Mouse (Mus musculus): ENCODE measurements around the gene Ankrd22. TPM values are rescaled to one million over a fixed set of nuclear protein-coding genes. Genes with fewer than 3 reads are reported as not detected.

Gene Ankrd22
- polyA plus RNA-seq, 1 experiment from 2014 or later = not detected

- no peak overlapping the region for H3K27ac ChIP-seq (ENCODE audit: low read length)
- no peaks in the 10 kb centered on the region for H3K9me3 ChIP-seq (replicated peaks; ENCODE audit: control insufficient read depth, low read length, poor library complexity, severe bottlenecking)
- ATAC-seq = no peak
- no peaks in the 10 kb centered on the region for H3K4me1 ChIP-seq (ENCODE audit: control insufficient read depth, insufficient read depth, low read length)
- H3K27me3 ChIP-seq (ENCODE audit: control insufficient read depth, insufficient read depth, low read depth, low read length) = no peaks in the 10 kb centered on the region
- H3K36me3 ChIP-seq (ENCODE audit: control insufficient read depth, insufficient read depth, low read length) = no peaks in the 10 kb centered on the region
- no peak overlapping the region for H3K9ac ChIP-seq (ENCODE audit: low read depth, low read length)
- no peak overlapping the region for H3K4me2 ChIP-seq (ENCODE audit: low read length)
- no peak overlapping the region for H3K4me3 ChIP-seq (ENCODE audit: low read depth, low read length)
Observed at GRCm38 (mm10) chr19:34169121-34169520, 3.3 kb upstream of the Ankrd22 start.

- H3K9ac ChIP-seq (ENCODE audit: low read depth, low read length) = no peak overlapping the region
- H3K4me1 ChIP-seq (ENCODE audit: control insufficient read depth, insufficient read depth, low read length) = no peaks in the 10 kb centered on the region
- no peaks in the 10 kb centered on the region for H3K9me3 ChIP-seq (replicated peaks; ENCODE audit: control insufficient read depth, low read length, poor library complexity, severe bottlenecking)
- no peaks in the 10 kb centered on the region for H3K36me3 ChIP-seq (ENCODE audit: control insufficient read depth, insufficient read depth, low read length)
- H3K27me3 ChIP-seq (ENCODE audit: control insufficient read depth, insufficient read depth, low read depth, low read length) = no peaks in the 10 kb centered on the region
- 20% methylated on average over 7 of the region's 7 CpGs for WGBS
- no peak overlapping the region for H3K4me3 ChIP-seq (ENCODE audit: low read depth, low read length)
- no peak overlapping the region for H3K4me2 ChIP-seq (ENCODE audit: low read length)
- H3K27ac ChIP-seq (ENCODE audit: low read length) = no peak overlapping the region
- no peak for ATAC-seq
Observed at GRCm38 (mm10) chr19:34167896-34168661, 2.2 kb upstream of the Ankrd22 start.

GRCm38 (mm10) chr19:34166386-34166785, 533 bp upstream of the Ankrd22 start:
- H3K9me3 ChIP-seq (replicated peaks; ENCODE audit: control insufficient read depth, low read length, poor library complexity, severe bottlenecking) = no peaks in the 10 kb centered on the region
- H3K4me2 ChIP-seq (ENCODE audit: low read length) = no peak overlapping the region
- no peaks in the 10 kb centered on the region for H3K36me3 ChIP-seq (ENCODE audit: control insufficient read depth, insufficient read depth, low read length)
- no peak overlapping the region for H3K4me3 ChIP-seq (ENCODE audit: low read depth, low read length)
- H3K9ac ChIP-seq (ENCODE audit: low read depth, low read length) = no peak overlapping the region
- H3K27ac ChIP-seq (ENCODE audit: low read length) = no peak overlapping the region
- 60% methylated on average over 4 of the region's 4 CpGs for WGBS
- ATAC-seq = no peak
- no peaks in the 10 kb centered on the region for H3K4me1 ChIP-seq (ENCODE audit: control insufficient read depth, insufficient read depth, low read length)
- no peaks in the 10 kb centered on the region for H3K27me3 ChIP-seq (ENCODE audit: control insufficient read depth, insufficient read depth, low read depth, low read length)

GRCm38 (mm10) chr19:34162693-34163092, 3.2 kb downstream of the Ankrd22 start:
- no peaks in the 10 kb centered on the region for H3K36me3 ChIP-seq (ENCODE audit: control insufficient read depth, insufficient read depth, low read length)
- WGBS = 94% methylated on average over 5 of the region's 5 CpGs
- no peaks in the 10 kb centered on the region for H3K9me3 ChIP-seq (replicated peaks; ENCODE audit: control insufficient read depth, low read length, poor library complexity, severe bottlenecking)
- H3K4me1 ChIP-seq (ENCODE audit: control insufficient read depth, insufficient read depth, low read length) = no peaks in the 10 kb centered on the region
- ATAC-seq = no peak
- no peak overlapping the region for H3K9ac ChIP-seq (ENCODE audit: low read depth, low read length)
- no peak overlapping the region for H3K27ac ChIP-seq (ENCODE audit: low read length)
- H3K4me2 ChIP-seq (ENCODE audit: low read length) = no peak overlapping the region
- H3K27me3 ChIP-seq (ENCODE audit: control insufficient read depth, insufficient read depth, low read depth, low read length) = no peaks in the 10 kb centered on the region
- no peak overlapping the region for H3K4me3 ChIP-seq (ENCODE audit: low read depth, low read length)

DNA sequence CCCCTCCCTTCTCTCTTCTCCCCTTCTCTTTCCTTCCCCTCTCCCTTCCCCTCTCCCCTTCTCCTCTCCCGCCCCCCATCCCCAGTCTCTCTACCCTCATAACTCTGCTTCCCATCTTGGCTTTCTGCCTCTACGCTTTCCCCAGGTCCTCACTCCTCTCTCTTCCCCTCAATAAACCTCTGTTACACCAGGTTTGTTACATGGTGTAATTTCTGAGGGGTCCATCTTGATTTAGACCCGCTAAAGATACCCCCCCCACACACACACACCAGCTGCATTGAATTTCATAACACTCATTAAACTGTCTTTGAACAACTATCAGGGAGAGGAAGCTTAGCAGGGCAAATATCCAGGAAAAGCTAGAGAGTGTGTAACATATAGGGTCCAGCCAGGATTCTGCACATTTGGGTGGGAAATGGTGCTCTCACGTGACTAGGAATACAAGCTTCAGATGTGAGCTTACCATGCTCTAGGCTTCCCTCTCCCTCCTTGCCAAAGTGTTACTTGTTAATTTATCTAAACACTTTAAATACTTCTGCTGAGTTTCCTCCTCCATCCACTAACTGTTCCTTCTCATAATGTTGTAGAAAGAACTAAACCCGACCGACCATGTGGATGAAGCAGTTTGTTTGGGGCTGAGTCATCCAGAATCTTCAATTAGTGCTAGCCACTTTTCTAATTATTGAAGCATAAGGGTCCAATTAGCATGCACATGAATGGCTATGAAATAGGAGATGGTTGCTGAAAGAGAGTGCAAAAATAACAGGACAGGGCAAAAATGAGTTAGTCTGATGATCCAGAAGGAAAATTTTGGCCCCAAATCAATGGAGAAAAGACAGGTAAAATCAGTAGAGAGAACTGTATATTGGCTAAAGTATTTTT, 12.3 kb downstream of the Ankrd22 start:
- H3K9ac ChIP-seq (ENCODE audit: low read depth, low read length) = no peak overlapping the region
- H3K4me3 ChIP-seq (ENCODE audit: low read depth, low read length) = no peak overlapping the region
- H3K36me3 ChIP-seq (ENCODE audit: control insufficient read depth, insufficient read depth, low read length) = no peaks in the 10 kb centered on the region
- H3K9me3 ChIP-seq (replicated peaks; ENCODE audit: control insufficient read depth, low read length, poor library complexity, severe bottlenecking) = no peaks in the 10 kb centered on the region
- H3K27ac ChIP-seq (ENCODE audit: low read length) = no peak overlapping the region
- no peaks in the 10 kb centered on the region for H3K4me1 ChIP-seq (ENCODE audit: control insufficient read depth, insufficient read depth, low read length)
- no peaks in the 10 kb centered on the region for H3K27me3 ChIP-seq (ENCODE audit: control insufficient read depth, insufficient read depth, low read depth, low read length)
- ATAC-seq = no peak
- H3K4me2 ChIP-seq (ENCODE audit: low read length) = no peak overlapping the region
- 82% methylated on average over 6 of the region's 6 CpGs for WGBS

- no peaks in the 10 kb centered on the region for H3K36me3 ChIP-seq (ENCODE audit: control insufficient read depth, insufficient read depth, low read length)
- H3K4me2 ChIP-seq (ENCODE audit: low read length) = no peak overlapping the region
- no peak overlapping the region for H3K27ac ChIP-seq (ENCODE audit: low read length)
- no peak for ATAC-seq
- no peaks in the 10 kb centered on the region for H3K9me3 ChIP-seq (replicated peaks; ENCODE audit: control insufficient read depth, low read length, poor library complexity, severe bottlenecking)
- no peak overlapping the region for H3K9ac ChIP-seq (ENCODE audit: low read depth, low read length)
- no peaks in the 10 kb centered on the region for H3K4me1 ChIP-seq (ENCODE audit: control insufficient read depth, insufficient read depth, low read length)
- no peaks in the 10 kb centered on the region for H3K27me3 ChIP-seq (ENCODE audit: control insufficient read depth, insufficient read depth, low read depth, low read length)
- 96% methylated on average over 1 of the region's 1 CpGs for WGBS
- no peak overlapping the region for H3K4me3 ChIP-seq (ENCODE audit: low read depth, low read length)
Observed at GRCm38 (mm10) chr19:34151909-34152308, 13.9 kb downstream of the Ankrd22 start.

- H3K4me2 ChIP-seq (ENCODE audit: low read length) = no peak overlapping the region
- H3K4me3 ChIP-seq (ENCODE audit: low read depth, low read length) = no peak overlapping the region
- H3K36me3 ChIP-seq (ENCODE audit: control insufficient read depth, insufficient read depth, low read length) = no peaks in the 10 kb centered on the region
- WGBS = 88% methylated on average over 4 of the region's 4 CpGs
- H3K9me3 ChIP-seq (replicated peaks; ENCODE audit: control insufficient read depth, low read length, poor library complexity, severe bottlenecking) = no peaks in the 10 kb centered on the region
- no peaks in the 10 kb centered on the region for H3K27me3 ChIP-seq (ENCODE audit: control insufficient read depth, insufficient read depth, low read depth, low read length)
- ATAC-seq = no peak
- no peaks in the 10 kb centered on the region for H3K4me1 ChIP-seq (ENCODE audit: control insufficient read depth, insufficient read depth, low read length)
- H3K9ac ChIP-seq (ENCODE audit: low read depth, low read length) = no peak overlapping the region
- H3K27ac ChIP-seq (ENCODE audit: low read length) = no peak overlapping the region
Observed at GRCm38 (mm10) chr19:34148421-34148820, 17.4 kb downstream of the Ankrd22 start.

- no peaks in the 10 kb centered on the region for H3K36me3 ChIP-seq (ENCODE audit: control insufficient read depth, insufficient read depth, low read length)
- H3K4me1 ChIP-seq (ENCODE audit: control insufficient read depth, insufficient read depth, low read length) = no peaks in the 10 kb centered on the region
- H3K9ac ChIP-seq (ENCODE audit: low read depth, low read length) = no peak overlapping the region
- H3K27me3 ChIP-seq (ENCODE audit: control insufficient read depth, insufficient read depth, low read depth, low read length) = no peaks in the 10 kb centered on the region
- ATAC-seq = no peak
- no peak overlapping the region for H3K4me3 ChIP-seq (ENCODE audit: low read depth, low read length)
- 84% methylated on average over 3 of the region's 3 CpGs for WGBS
- H3K27ac ChIP-seq (ENCODE audit: low read length) = no peak overlapping the region
- no peaks in the 10 kb centered on the region for H3K9me3 ChIP-seq (replicated peaks; ENCODE audit: control insufficient read depth, low read length, poor library complexity, severe bottlenecking)
- H3K4me2 ChIP-seq (ENCODE audit: low read length) = no peak overlapping the region
Observed at GRCm38 (mm10) chr19:34139431-34140046, 26.3 kb downstream of the Ankrd22 start.

Measured in midbrain, embryonic 16.5 days (tissue).